Mouse (Mus musculus) megakaryocyte, embryonic 14.5 days (primary cell): ENCODE results near the gene Trpt1.

Source experiments
- FLI1 ChIP-seq: IDR thresholded peaks from 2 replicates; pipeline ENCODE4 v1.6.1; 2012; ENCODE audit warnings: low read length, inconsistent platforms, mixed read lengths
- GATA1 ChIP-seq: IDR thresholded peaks from 3 replicates; pipeline ENCODE4 v1.6.1; 2012; ENCODE audit warnings: mixed read lengths, low read length, inconsistent platforms, borderline replicate concordance

GRCm38 (mm10) chr19:7044706-7045105 is 48.8 kb downstream of the Trpt1 start:
- TF ChIP-seq FLI1 (no peak), GATA1 (no peak)
